Mouse (Mus musculus): ENCODE measurements around the gene Ddi2.

DNA sequence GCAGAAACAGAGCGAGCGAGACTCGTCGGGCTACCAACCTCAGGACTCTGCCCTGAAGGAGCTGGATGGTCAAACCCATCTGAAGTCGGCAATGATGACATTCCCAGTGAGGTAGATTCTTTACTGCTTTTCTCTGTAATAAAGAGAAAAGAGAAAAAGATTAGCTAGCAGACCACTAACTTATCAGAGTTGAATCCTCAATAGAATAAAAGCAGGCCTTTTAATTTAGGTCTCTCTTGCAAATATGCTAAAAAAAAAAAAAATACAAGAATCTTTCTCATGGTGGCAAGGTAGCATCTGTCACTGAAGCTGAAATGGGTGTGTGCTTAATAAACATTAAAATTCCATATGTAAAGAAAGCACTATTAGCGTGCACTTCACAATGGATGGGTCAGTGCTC lies 37.7 kb downstream of the Ddi2 start, which contains the start of gene Rsc1a1:
- TF ChIP-seq CTCF (IDR thresholded peaks at IDR 0.05; ENCODE audit: extremely low read depth, insufficient read length, insufficient replicate concordance, low read depth, low read length) (no peak), POLR2A (IDR thresholded peaks at IDR 0.05; ENCODE audit: low read depth, low read length) (no peak)
